In genomic region chr4:8005155-8005554, GRCm38 (mm10) we compare ENCODE assay signal across 9 mouse cellular contexts.
DNase-seq lines count a peak whose midpoint lies in the region; ATAC-seq and TF ChIP-seq lines count a peak whose summit lies in the region.
"Had no signal": no experiment of that assay in that cellular context is flagged by ENCODE, and none has a peak within 500 bp of the region (broad histone marks: within the 10 kb centered on the region; RNA-seq: fewer than 3 reads in every experiment).

No protein-coding gene starts in this region.

- H3K27me3 ChIP-seq in kidney, adult 2 months (replicated peaks; ENCODE audit: control insufficient read depth, insufficient read depth, low read length), result no peaks in the 10 kb centered on the region
- H3K27me3 ChIP-seq in kidney, embryonic 15.5 days, result no peaks in the 10 kb centered on the region
- no peaks in the 10 kb centered on the region for H3K27me3 ChIP-seq in hindbrain, embryonic 11.5 days (ENCODE audit: control insufficient read depth, insufficient read depth, low read length)
- no peaks in the 10 kb centered on the region for H3K27me3 ChIP-seq in neural tube, embryonic 12.5 days (replicated peaks)
- H3K27me3 ChIP-seq: embryonic facial prominence, embryonic 13.5 days had no signal

- no peak overlapping the region for H3K4me2 ChIP-seq in kidney, embryonic 15.5 days
- H3K4me2 ChIP-seq in hindbrain, embryonic 11.5 days (replicated peaks; ENCODE audit: low read depth, low read length), result no peak overlapping the region
- no peak overlapping the region for H3K4me2 ChIP-seq in neural tube, embryonic 12.5 days (replicated peaks)
- H3K4me2 ChIP-seq: embryonic facial prominence, embryonic 13.5 days had no signal

- H3K9me3 ChIP-seq in kidney, embryonic 15.5 days (replicated peaks), result no peaks in the 10 kb centered on the region; the same call in 1 of the 2 replicates
- H3K9me3 ChIP-seq in ES-E14 (ENCODE audit: control insufficient read depth, insufficient read depth, low read depth, low read length), result no peaks in the 10 kb centered on the region
- H3K9me3 ChIP-seq in hindbrain, embryonic 11.5 days (ENCODE audit: control insufficient read depth, low read length), result no peaks in the 10 kb centered on the region; the same call in 1 of the 2 replicates
- H3K9me3 ChIP-seq in neural tube, embryonic 12.5 days, result no peaks in the 10 kb centered on the region
- H3K9me3 ChIP-seq: embryonic facial prominence, embryonic 13.5 days had no signal

- in situ Hi-C loops in ES-E14 (cut with MboI; ENCODE audit: low sequenced_read_pairs in 2 of 2, unreplicated experiment in 2 of 2), result no loop called here

- peak; percentile 37 for DNase-seq in kidney, adult 2 months
- peak; percentile 24 for DNase-seq in ES-E14 (ENCODE audit: low read depth, low spot score)
- peak; percentile 60 to 66 for DNase-seq in cerebellum, postnatal 14 days
- DNase-seq in hindbrain, embryonic 11.5 days (ENCODE audit: low spot score), result peak; percentile 72
- peak; percentile 31 to 34 for DNase-seq in left cerebral cortex, postnatal 10 days (ENCODE audit: extremely low spot score in 1 of 2, low spot score in 2 of 2)
- DNase-seq in Muller cell, postnatal 12 days (ENCODE audit: inconsistent ontology term), result no peak

- H3K4me3 ChIP-seq in kidney, adult 2 months (ENCODE audit: insufficient read depth, low read depth, low read length), result no peak overlapping the region
- no peak overlapping the region for H3K4me3 ChIP-seq in kidney, embryonic 15.5 days (replicated peaks)
- H3K4me3 ChIP-seq in ES-E14 (ENCODE audit: insufficient read depth in 1 of 2, low read depth in 1 of 2, low read length in 2 of 2, poor library complexity in 1 of 2, severe bottlenecking in 1 of 2), result no peak overlapping the region
- H3K4me3 ChIP-seq in hindbrain, embryonic 11.5 days (ENCODE audit: low read depth, low read length), result no peak overlapping the region
- no peak overlapping the region for H3K4me3 ChIP-seq in neural tube, embryonic 12.5 days
- H3K4me3 ChIP-seq: embryonic facial prominence, embryonic 13.5 days had no signal

- intact Hi-C loops in left cerebral cortex, postnatal 10 days (cut with DNase I), result no loop called here

- no peak for TF ChIP-seq POLR2A in kidney, adult 2 months (IDR thresholded peaks at IDR 0.05; ENCODE audit: low read depth, low read length)

- no peaks in the 10 kb centered on the region for H3K36me3 ChIP-seq in kidney, adult 2 months (ENCODE audit: control insufficient read depth, insufficient read depth, low read length)
- H3K36me3 ChIP-seq in kidney, embryonic 15.5 days, result no peaks in the 10 kb centered on the region
- H3K36me3 ChIP-seq in ES-E14 (ENCODE audit: control insufficient read depth, insufficient read depth, low read length, poor library complexity, severe bottlenecking), result no peaks in the 10 kb centered on the region
- H3K36me3 ChIP-seq in hindbrain, embryonic 11.5 days (ENCODE audit: control insufficient read depth, insufficient read depth, low read length), result no peaks in the 10 kb centered on the region
- no peaks in the 10 kb centered on the region for H3K36me3 ChIP-seq in neural tube, embryonic 12.5 days
- H3K36me3 ChIP-seq: embryonic facial prominence, embryonic 13.5 days had no signal

- no peak overlapping the region for H3K9ac ChIP-seq in kidney, embryonic 15.5 days
- H3K9ac ChIP-seq in ES-E14 (ENCODE audit: insufficient read depth, low read depth, low read length, poor library complexity, severe bottlenecking), result no peak overlapping the region
- H3K9ac ChIP-seq in hindbrain, embryonic 11.5 days (ENCODE audit: low read depth, low read length), result no peak overlapping the region
- H3K9ac ChIP-seq in neural tube, embryonic 12.5 days, result no peak overlapping the region
- H3K9ac ChIP-seq: embryonic facial prominence, embryonic 13.5 days had no signal

- TF ChIP-seq CTCF in kidney, adult 2 months (conservative IDR thresholded peaks at IDR 0.05; ENCODE audit: insufficient read depth, insufficient read length, low read depth, low read length), result peak; percentile 42

- no peak overlapping the region for H3K27ac ChIP-seq in kidney, adult 2 months (ENCODE audit: insufficient read depth, low read depth, low read length)
- no peak overlapping the region for H3K27ac ChIP-seq in kidney, embryonic 15.5 days
- H3K27ac ChIP-seq in ES-E14 (ENCODE audit: insufficient read depth, low read depth, low read length, poor library complexity, severe bottlenecking), result no peak overlapping the region
- no peak overlapping the region for H3K27ac ChIP-seq in hindbrain, embryonic 11.5 days (ENCODE audit: low read depth, low read length)
- H3K27ac ChIP-seq in neural tube, embryonic 12.5 days, result no peak overlapping the region
- H3K27ac ChIP-seq: embryonic facial prominence, embryonic 13.5 days had no signal

- ATAC-seq in kidney, embryonic 15.5 days (replicated peaks; ENCODE audit: low FRiP score), result no peak
- ATAC-seq in hindbrain, embryonic 11.5 days (ENCODE audit: low FRiP score), result peak; percentile 69; the same call in 1 of the 2 replicates
- peak; percentile 63; the same call in 1 of the 2 replicates for ATAC-seq in neural tube, embryonic 12.5 days (ENCODE audit: low FRiP score, low read depth)

- 31% methylated on average over 1 of the region's 1 CpGs for WGBS in kidney, adult 2 months
- whole genome bisulfite sequencing in kidney, embryonic 15.5 days, result 13% methylated on average over 1 of the region's 1 CpGs
- WGBS in hindbrain, embryonic 11.5 days, result 33% methylated on average over 1 of the region's 1 CpGs
- WGBS in neural tube, embryonic 12.5 days, result 20% methylated on average over 1 of the region's 1 CpGs

- no peaks in the 10 kb centered on the region for H3K4me1 ChIP-seq in kidney, adult 2 months (ENCODE audit: control insufficient read depth, insufficient read depth, low read length)
- no peaks in the 10 kb centered on the region for H3K4me1 ChIP-seq in kidney, embryonic 15.5 days
- H3K4me1 ChIP-seq in ES-E14 (ENCODE audit: control insufficient read depth in 2 of 2, insufficient read depth in 2 of 2, low read length in 2 of 2, poor library complexity in 1 of 2), result no peaks in the 10 kb centered on the region
- no peaks in the 10 kb centered on the region for H3K4me1 ChIP-seq in hindbrain, embryonic 11.5 days (replicated peaks; ENCODE audit: control insufficient read depth, insufficient read depth, low read length)
- no peaks in the 10 kb centered on the region for H3K4me1 ChIP-seq in neural tube, embryonic 12.5 days
- H3K4me1 ChIP-seq: embryonic facial prominence, embryonic 13.5 days had no signal

TF ChIP-seq in ES-E14, 5 proteins besides CTCF, POLR2A, EP300 and RAD21:
- TF ChIP-seq HCFC1 (IDR thresholded peaks at IDR 0.05; ENCODE audit: borderline replicate concordance, insufficient read depth, low read length) (no peak), CHD2 (IDR thresholded peaks at IDR 0.05; ENCODE audit: low read depth, low read length) (no peak), ZC3H11A (IDR thresholded peaks at IDR 0.05; ENCODE audit: borderline replicate concordance, low read depth, low read length) (peak; percentile 57; the same call in 1 of the 2 replicates), MAFK (IDR thresholded peaks at IDR 0.05; ENCODE audit: insufficient read depth, low read depth, low read length) (no peak), ZNF384 (IDR thresholded peaks at IDR 0.05; ENCODE audit: low read depth, low read length) (no peak)
TF ChIP-seq in ES-E14: peak in this region for 1.
